Mouse (Mus musculus): ENCODE data around the gene Taok1.
"Not testable (repeated sequence)": the region's sequence is repeated elsewhere in the genome, so short reads cannot be mapped to it uniquely, and the experiment has no call there.

Gene Taok1

GRCm38 (mm10) chr11:77545261-77545660 lies 62.4 kb downstream of the Taok1 start:
- no peak for DNase-seq

GRCm38 (mm10) chr11:77532202-77532846 lies 75.3 kb downstream of the Taok1 start:
- no peak for DNase-seq

GRCm38 (mm10) chr11:77530862-77531261 lies 76.8 kb downstream of the Taok1 start:
- no peak for DNase-seq

DNA sequence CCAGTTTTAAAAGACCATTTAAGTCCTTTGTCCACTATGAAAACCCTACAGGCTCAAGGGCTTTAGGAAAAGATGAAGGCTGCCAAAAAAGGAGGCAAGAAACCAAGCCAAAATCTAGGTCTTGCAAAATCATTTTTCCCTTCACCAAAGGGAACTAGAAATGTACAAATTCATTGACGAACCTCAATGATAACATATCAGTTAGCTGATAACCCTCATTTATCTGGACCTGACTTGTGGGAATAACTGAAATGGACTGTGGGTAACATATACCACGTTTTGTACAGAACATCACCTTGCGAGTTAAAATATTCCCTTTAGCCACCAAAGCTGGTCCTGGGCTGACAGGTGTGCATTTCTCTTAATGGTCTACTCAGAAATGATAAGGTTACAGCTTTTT lies 78.0 kb downstream of the Taok1 start:
- no peak for DNase-seq

GRCm38 (mm10) chr11:77528420-77528819 lies 79.2 kb downstream of the Taok1 start:
- DNase-seq, result not testable (repeated sequence)

DNA sequence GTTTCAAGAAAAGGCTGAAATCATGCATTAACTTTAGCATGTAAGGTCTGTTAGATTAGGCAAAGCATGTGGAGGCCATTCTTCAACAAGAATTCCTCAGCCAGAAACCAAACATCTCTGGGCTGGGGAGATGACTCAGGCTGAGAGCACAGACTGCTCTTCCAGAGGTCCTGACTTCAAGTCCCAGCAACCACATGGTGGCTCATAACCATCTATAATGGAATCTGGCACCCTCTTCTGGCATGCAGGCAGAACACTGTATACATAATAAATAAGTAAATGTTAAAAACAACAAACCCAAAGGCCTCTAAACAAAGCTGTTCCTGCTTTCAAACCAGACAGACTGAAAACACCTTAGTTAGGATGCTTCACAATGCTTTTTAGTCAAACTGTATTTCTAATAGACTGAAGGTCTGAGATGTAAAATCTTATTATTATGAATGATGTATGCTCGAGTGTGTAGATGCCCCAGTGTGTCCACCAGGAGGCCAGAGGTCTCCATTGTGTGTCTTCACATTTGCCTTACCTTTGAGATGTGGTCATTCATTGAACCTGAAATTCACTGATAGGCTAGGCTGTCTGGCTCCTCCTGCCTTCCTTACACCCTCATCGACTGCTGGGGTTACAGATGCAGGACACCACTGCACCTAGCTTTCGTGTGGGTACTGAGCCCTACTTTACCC lies 81.7 kb downstream of the Taok1 start:
- DNase-seq, result no peak

DNA sequence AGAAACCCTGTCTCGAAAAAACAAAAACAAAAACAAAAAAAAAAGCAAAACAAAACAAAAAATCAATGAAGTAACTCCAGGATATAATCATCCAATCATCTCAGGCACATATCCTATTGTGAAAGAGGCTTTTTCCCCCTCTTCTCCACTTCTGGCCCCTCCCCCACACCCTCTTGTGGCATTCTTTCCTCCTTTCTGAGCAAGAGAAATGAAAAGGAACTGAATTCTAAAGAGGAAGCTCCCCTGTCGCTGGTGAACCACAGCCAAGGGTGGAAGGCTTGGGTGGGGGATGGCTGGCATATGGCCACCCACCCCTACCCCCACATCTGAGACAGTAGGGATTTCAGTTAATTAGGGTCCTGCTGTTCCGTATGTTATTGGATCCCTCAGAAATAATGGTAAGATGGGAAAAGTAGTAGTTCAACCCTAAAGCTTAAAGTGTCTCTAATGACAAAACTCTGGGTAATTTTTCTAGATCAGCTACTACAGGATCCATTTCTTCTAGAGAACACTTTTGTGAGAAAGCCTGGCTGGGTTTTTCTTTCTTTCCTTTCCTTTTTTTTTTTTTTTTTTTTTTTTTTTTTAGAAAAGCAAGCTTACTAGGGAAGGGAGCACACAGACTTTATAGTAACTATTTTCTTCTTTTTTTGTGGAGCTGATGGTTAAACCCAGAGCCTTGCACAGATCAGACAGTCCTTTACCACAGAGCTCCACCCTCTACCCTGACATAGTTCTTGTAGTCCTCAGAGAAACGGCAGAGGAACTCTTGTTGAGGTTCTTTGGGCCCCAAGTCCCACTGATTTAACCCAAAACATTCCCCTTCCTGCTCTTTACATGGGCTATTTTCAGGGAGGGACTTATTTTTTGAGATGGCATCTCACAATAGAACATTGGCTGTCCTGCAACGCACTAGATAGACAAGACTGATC lies 86.8 kb downstream of the Taok1 start:
- DNase-seq, result no peak

GRCm38 (mm10) chr11:77519043-77519442 lies 88.6 kb downstream of the Taok1 start, which contains the start of gene Gm10392:
Gm10392 (minus strand) TSS chr11:77519198.
- no peak for DNase-seq

- no peak for DNase-seq
Observed at GRCm38 (mm10) chr11:77518051-77518798, 89.4 kb downstream of the Taok1 start.

GRCm38 (mm10) chr11:77516553-77517425 lies 90.8 kb downstream of the Taok1 start:
- no peak for DNase-seq

GRCm38 (mm10) chr11:77515637-77516552 lies 91.7 kb downstream of the Taok1 start, which contains the start of gene Trp53i13:
Trp53i13 (minus strand) TSS chr11:77515980.
- DNase-seq, result no peak

GRCm38 (mm10) chr11:77514832-77515636 lies 92.6 kb downstream of the Taok1 start, which contains the start of gene Abhd15:
Abhd15 (plus strand) TSS chr11:77515121.
- DNase-seq, result peak; percentile 63 to 64

GRCm38 (mm10) chr11:77514281-77514831 lies 93.3 kb downstream of the Taok1 start:
- DNase-seq, result no peak

- DNase-seq, result no peak
Observed at GRCm38 (mm10) chr11:77513811-77514170, 93.8 kb downstream of the Taok1 start.

GRCm38 (mm10) chr11:77512891-77513810 lies 94.5 kb downstream of the Taok1 start:
- peak; percentile 88 to 90 for DNase-seq

GRCm38 (mm10) chr11:77511336-77511735 lies 96.3 kb downstream of the Taok1 start:
- DNase-seq, result no peak

GRCm38 (mm10) chr11:77508068-77509021 lies 99.3 kb downstream of the Taok1 start:
- peak; percentile 86 to 89 for DNase-seq
